Mouse (Mus musculus) midbrain, postnatal 0 days (tissue): ENCODE results near the gene Mylk. TPM values are rescaled to one million over a fixed set of nuclear protein-coding genes. Genes with fewer than 3 reads are reported as not detected.

ENCODE experiments used
- ATAC-seq: fragments of 200-750 bp; cut with Nextera tagmentation; 2 replicates; pipeline ENCODE4 v1.8.0; 2017; ENCODE audit warnings: moderate number of reproducible peaks, mild to moderate bottlenecking, moderate TSS enrichment, moderate library complexity; ENCODE audit not compliant: low FRiP score
- DNase-seq: peaks from one replicate; pipeline ENCODE4 v3.0.0-alpha.2; 2015; ENCODE audit warnings: low spot score
- H3K27ac ChIP-seq: fragments of 300-500 bp; sonication (generic); 2 replicates; pipeline ENCODE4 v1.5.1; 2014; ENCODE audit warnings: low read depth, mild to moderate bottlenecking, low read length, mixed read lengths
- H3K27me3 ChIP-seq: fragments of 300-500 bp; sonication (generic); 2 replicates; pipeline ENCODE4 v1.6.1; 2014; ENCODE audit warnings: low read length, control low read depth, mixed read lengths; ENCODE audit not compliant: insufficient read depth
- H3K36me3 ChIP-seq: fragments of 300-500 bp; sonication (generic); 2 replicates; pipeline ENCODE4 v1.6.1; 2014; ENCODE audit warnings: low read length, control low read depth, mixed read lengths; ENCODE audit not compliant: insufficient read depth
- H3K4me1 ChIP-seq: fragments of 300-500 bp; sonication (generic); 2 replicates; pipeline ENCODE4 v1.6.1; 2014; ENCODE audit warnings: mild to moderate bottlenecking, control low read depth, antibody characterized with exemption, low read length, mixed read lengths; ENCODE audit not compliant: insufficient read depth
- H3K4me2 ChIP-seq: fragments of 300-500 bp; sonication (generic); 2 replicates; pipeline ENCODE4 v1.6.1; 2014; ENCODE audit warnings: low read depth, mild to moderate bottlenecking, low read length, mixed read lengths; ENCODE audit not compliant: poor library complexity, severe bottlenecking
- H3K4me3 ChIP-seq: fragments of 300-500 bp; sonication (generic); 2 replicates; pipeline ENCODE4 v1.5.1; 2014; ENCODE audit warnings: low read depth, mild to moderate bottlenecking, low read length, moderate library complexity
- H3K9ac ChIP-seq: fragments of 300-500 bp; sonication (generic); replicated peaks from 2 replicates; pipeline ENCODE4 v1.6.1; 2014; ENCODE audit warnings: mild to moderate bottlenecking, low read length, moderate library complexity, mixed read lengths; ENCODE audit not compliant: poor library complexity, severe bottlenecking
- H3K9me3 ChIP-seq: fragments of 300-500 bp; sonication (generic); 2 replicates; pipeline ENCODE4 v1.6.1; 2016; ENCODE audit warnings: low read length, control low read depth
- CTCF ChIP-seq: IDR thresholded peaks from 2 replicates; pipeline ENCODE4 v1.5.1; 2016; ENCODE audit warnings: antibody characterized with exemption, mild to moderate bottlenecking
- WGBS: fragments of 180-500 bp; shearing (Covaris S2); extraction: QIAGEN DNeasy Blood & Tissue Kit; methylation state at CpG from one replicate; pipeline ENCODE4 v1.1.7; 2014; 5-methylcytosine and 5-hydroxymethylcytosine counted together
- polyA plus RNA-seq: library from polyadenylated mRNA; unstranded; fragments of >200 nt; fragmentation: Nextera tagmentation; extraction: Ambion mirVana; gene quantifications from 2 replicates; pipeline ENCODE4 v1.2.1, GENCODE M21; 2015
- total RNA-seq: library from RNA; depleted of rRNA; stranded (reverse); fragments of >200 nt; gene quantifications from 2 replicates; pipeline ENCODE4 v1.2.3, GENCODE M21; 2014; rRNA removed

Mylk gene
- total and polyA plus RNA-seq, 2 experiments from 2014 or later, result 3.4 to 5.6 TPM

- ATAC-seq (no peak), DNase-seq (no peak)
- Histone ChIP-seq H3K27me3 (no peaks in the 10 kb centered on the region), H3K9me3 (no peaks in the 10 kb centered on the region), H3K4me1 (no peaks in the 10 kb centered on the region), H3K9ac (no peak overlapping the region), H3K27ac (no peak overlapping the region), H3K36me3 (0 out of 2 replicates have a peak, but pooled peaks cover 4% of the 10 kb centered on the region), H3K4me3 (no peak overlapping the region), H3K4me2 (no peak overlapping the region)
- TF ChIP-seq CTCF, result no peak
- WGBS, result 89% methylated on average over 6 of the region's 6 CpGs
Measured at GRCm38 (mm10) chr16:35047272-35047969, 302.4 kb downstream of the Mylk start.

GRCm38 (mm10) chr16:35051066-35051465, 306.1 kb downstream of the Mylk start:
- Histone ChIP-seq H3K4me3 (no peak overlapping the region), H3K27me3 (no peaks in the 10 kb centered on the region), H3K36me3 (peaks cover 9% of the 10 kb centered on the region; the same call in 1 of the 2 replicates), H3K4me1 (no peaks in the 10 kb centered on the region), H3K4me2 (no peak overlapping the region), H3K9me3 (no peaks in the 10 kb centered on the region), H3K9ac (no peak overlapping the region), H3K27ac (no peak overlapping the region)
- ATAC-seq, result no peak
- peak; percentile 53 for DNase-seq
- 50% methylated on average over 5 of the region's 5 CpGs for WGBS
- TF ChIP-seq CTCF, result no peak

Other genes starting within 250 kb of the Mylk start
- 128 and 156 TPM in 2 replicates for gene Kalrn, start 171.7 kb upstream of the Mylk start, total RNA-seq
- gene Kalrn, start 171.7 kb upstream of the Mylk start, polyA plus RNA-seq, result 18.2 and 23.6 TPM in 2 replicates
- gene Ropn1, start 95.3 kb upstream of the Mylk start, total RNA-seq, result not detected in 2 replicates
- gene Ropn1, start 95.3 kb upstream of the Mylk start, polyA plus RNA-seq, result 0.20 TPM in 1 of 2 replicates, not detected in the other
- 2.9 and 5.6 TPM in 2 replicates for gene Ccdc14, start 54.6 kb upstream of the Mylk start, total RNA-seq
- gene Ccdc14, start 54.6 kb upstream of the Mylk start, polyA plus RNA-seq, result 1.8 and 2.2 TPM in 2 replicates